Mouse (Mus musculus) stomach, postnatal 0 days (tissue): ENCODE measurements around the gene Os9. TPM values are rescaled to one million over a fixed set of nuclear protein-coding genes. Genes with fewer than 3 reads are reported as not detected.

ENCODE experiments used
- ATAC-seq: fragments of 200-750 bp; cut with Nextera tagmentation; 2 replicates; pipeline ENCODE4 v1.8.0; 2017; ENCODE audit not compliant: low FRiP score, low TSS enrichment
- DNase-seq: peaks from one replicate; pipeline ENCODE4 v3.0.0-alpha.2; 2016; ENCODE audit warnings: low spot score
- H3K27ac ChIP-seq: fragments of 300-500 bp; sonication (generic); replicated peaks from 2 replicates; pipeline ENCODE4 v1.5.1; 2014; ENCODE audit warnings: mild to moderate bottlenecking, control low read depth
- H3K27me3 ChIP-seq: fragments of 300-500 bp; sonication (generic); 2 replicates; pipeline ENCODE4 v1.6.1; 2014; ENCODE audit warnings: low read length; ENCODE audit not compliant: control insufficient read depth, insufficient read depth
- H3K36me3 ChIP-seq: fragments of 300-500 bp; sonication (generic); 2 replicates; pipeline ENCODE4 v1.6.1; 2014; ENCODE audit warnings: low read length, mixed read lengths; ENCODE audit not compliant: control insufficient read depth, insufficient read depth
- H3K4me1 ChIP-seq: fragments of 300-500 bp; sonication (generic); replicated peaks from 2 replicates; pipeline ENCODE4 v1.6.1; 2014; ENCODE audit warnings: antibody characterized with exemption; ENCODE audit not compliant: control insufficient read depth, insufficient read depth
- H3K4me2 ChIP-seq: fragments of 300-500 bp; sonication (generic); replicated peaks from 2 replicates; pipeline ENCODE4 v1.6.1; 2014; ENCODE audit warnings: low read depth, mild to moderate bottlenecking, control low read depth, moderate library complexity
- H3K4me3 ChIP-seq: fragments of 300-500 bp; sonication (generic); 2 replicates; pipeline ENCODE4 v1.5.1; 2014; ENCODE audit warnings: low read depth, low read length, control low read depth
- H3K9ac ChIP-seq: fragments of 300-500 bp; sonication (generic); 2 replicates; pipeline ENCODE4 v1.6.1; 2014; ENCODE audit warnings: mild to moderate bottlenecking, low read length, control low read depth, mixed read lengths
- H3K9me3 ChIP-seq: fragments of 300-500 bp; sonication (generic); 2 replicates; pipeline ENCODE4 v1.6.1; 2016; ENCODE audit warnings: low read length; ENCODE audit not compliant: control insufficient read depth
- CTCF ChIP-seq: IDR thresholded peaks from 2 replicates; pipeline ENCODE4 v1.5.1; 2016; ENCODE audit warnings: antibody characterized with exemption, low read depth, mild to moderate bottlenecking, moderate library complexity
- EP300 ChIP-seq: optimal IDR thresholded peaks from 2 replicates; pipeline ENCODE3; 2016; ENCODE audit warnings: antibody characterized with exemption
- WGBS: fragments of 180-500 bp; shearing (Covaris S2); extraction: QIAGEN DNeasy Blood & Tissue Kit; methylation state at CpG from one replicate; pipeline ENCODE4 v1.1.7; 2014; 5-methylcytosine and 5-hydroxymethylcytosine counted together
- polyA plus RNA-seq: library from polyadenylated mRNA; unstranded; fragments of >200 nt; fragmentation: Nextera tagmentation; extraction: Ambion mirVana; gene quantifications from 2 replicates; pipeline ENCODE4 v1.2.1, GENCODE M21; 2015

Os9 gene
- polyA plus RNA-seq, 1 experiment from 2014 or later: 81.9 TPM

- Histone ChIP-seq H3K36me3 (0 out of 2 replicates have a peak, but pooled peaks cover 7% of the 10 kb centered on the region), H3K9me3 (no peaks in the 10 kb centered on the region), H3K27ac (no peak overlapping the region), H3K4me3 (no peak overlapping the region), H3K27me3 (no peaks in the 10 kb centered on the region), H3K9ac (no peak overlapping the region), H3K4me2 (no peak overlapping the region), H3K4me1 (no peaks in the 10 kb centered on the region)
- ATAC-seq (no peak), DNase-seq (no peak)
- no peak for TF ChIP-seq CTCF
- TF ChIP-seq EP300: no peak
- WGBS: 75% methylated on average over 3 of the region's 3 CpGs
These were observed 12.7 kb downstream of the Os9 start for GRCm38 (mm10) chr10:127108262-127108583.

DNA sequence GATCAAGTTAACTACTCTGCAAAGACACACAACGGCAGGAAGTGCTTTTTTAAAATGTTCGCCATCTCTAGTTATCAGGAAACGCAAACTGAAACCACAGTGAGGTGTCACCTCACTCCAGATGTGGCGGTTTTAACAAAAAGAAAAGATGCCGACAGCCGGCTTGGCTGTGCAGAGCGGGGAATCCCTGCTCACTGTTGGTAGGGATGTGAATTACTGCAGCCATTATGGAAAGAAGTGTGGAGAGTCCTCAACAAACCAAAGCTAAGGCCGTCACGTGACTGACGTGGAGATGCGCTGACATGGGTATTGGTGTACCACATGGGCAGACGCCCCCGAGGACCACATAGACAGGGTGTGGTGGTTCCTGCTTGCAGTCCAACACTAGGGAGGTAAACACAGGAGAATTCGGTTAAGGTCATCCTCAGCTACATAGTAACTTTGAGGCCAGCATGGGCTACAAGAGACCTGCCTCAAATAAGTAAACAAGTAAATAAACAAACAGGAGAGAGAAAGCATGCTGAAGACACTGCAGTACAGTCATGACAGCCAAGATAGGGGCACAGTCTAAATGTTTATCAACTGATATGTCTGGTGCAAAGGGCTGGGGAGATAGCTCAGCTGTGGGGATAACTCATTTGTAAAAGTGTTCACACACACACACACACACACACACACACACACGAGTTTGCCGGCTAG, 13.2 kb downstream of the Os9 start:
- Histone ChIP-seq H3K4me1 (no peaks in the 10 kb centered on the region), H3K27me3 (no peaks in the 10 kb centered on the region), H3K4me3 (no peak overlapping the region), H3K4me2 (no peak overlapping the region), H3K27ac (no peak overlapping the region), H3K9ac (no peak overlapping the region), H3K9me3 (no peaks in the 10 kb centered on the region), H3K36me3 (0 out of 2 replicates have a peak, but pooled peaks cover 7% of the 10 kb centered on the region)
- no peak for DNase-seq
- ATAC-seq: no peak
- no peak for TF ChIP-seq EP300
- TF ChIP-seq CTCF: no peak
- 87% methylated on average over 16 of the region's 16 CpGs for WGBS

DNA sequence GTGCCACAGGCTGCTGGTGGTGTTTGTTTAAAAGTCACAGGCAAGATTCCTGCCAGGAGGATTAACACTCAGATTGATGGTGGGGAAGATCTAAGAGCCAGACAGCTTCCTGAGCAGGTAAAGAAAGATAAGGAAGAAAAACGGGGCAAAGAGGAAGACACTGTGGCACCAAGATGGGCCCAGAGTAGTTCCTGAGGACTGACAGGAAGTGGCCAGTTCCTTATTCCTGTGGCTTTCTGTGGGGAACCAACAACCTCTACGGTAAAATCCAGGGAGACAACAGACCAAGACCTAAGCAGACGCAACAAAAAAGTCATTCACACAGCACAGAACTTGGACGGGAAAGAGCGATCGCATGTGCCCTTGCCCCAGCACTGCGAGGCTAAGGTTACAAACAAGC, 17.3 kb downstream of the Os9 start:
- Histone ChIP-seq H3K27ac (no peak overlapping the region), H3K9me3 (no peaks in the 10 kb centered on the region), H3K9ac (no peak overlapping the region), H3K27me3 (no peaks in the 10 kb centered on the region), H3K4me3 (no peak overlapping the region), H3K4me2 (no peak overlapping the region), H3K36me3 (peaks cover 11% of the 10 kb centered on the region; the same call in 1 of the 2 replicates), H3K4me1 (no peaks in the 10 kb centered on the region)
- DNase-seq (no peak), ATAC-seq (no peak)
- WGBS: 44% methylated on average over 7 of the region's 7 CpGs
- no peak for TF ChIP-seq EP300
- no peak for TF ChIP-seq CTCF

DNA sequence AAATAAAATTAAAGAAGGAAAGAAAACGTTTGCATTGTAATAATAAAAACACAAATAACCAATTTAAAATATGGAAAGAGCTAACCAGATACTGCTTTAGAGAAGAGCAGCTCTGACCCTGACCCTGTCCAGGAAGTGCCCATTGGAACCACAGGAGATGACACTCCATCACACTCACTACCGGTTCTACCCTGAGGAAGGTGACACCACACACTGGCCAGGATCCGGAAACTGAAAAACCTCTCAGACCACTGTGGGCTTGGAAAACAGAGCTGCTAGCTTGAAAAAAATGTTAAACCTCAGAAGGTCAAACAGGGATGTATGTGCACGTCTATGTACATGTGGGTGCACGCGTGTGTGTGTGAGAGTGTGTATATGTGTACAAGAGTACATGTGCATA, 19.8 kb downstream of the Os9 start:
- H3K4me1 ChIP-seq: no peaks in the 10 kb centered on the region
- 78% methylated on average over 6 of the region's 6 CpGs for WGBS
- no peak for ATAC-seq

GRCm38 (mm10) chr10:127100414-127100813, 20.5 kb downstream of the Os9 start:
- peaks cover 18% of the 10 kb centered on the region; the same call in 1 of the 2 replicates for H3K36me3 ChIP-seq
- H3K9me3 ChIP-seq: no peaks in the 10 kb centered on the region
- no peak for TF ChIP-seq EP300
- TF ChIP-seq CTCF: no peak
- H3K4me1 ChIP-seq: no peaks in the 10 kb centered on the region
- ATAC-seq: no peak
- H3K27ac ChIP-seq: no peak overlapping the region
- no peak overlapping the region for H3K9ac ChIP-seq
- DNase-seq: no peak
- H3K4me3 ChIP-seq: no peak overlapping the region
- no peaks in the 10 kb centered on the region; the same call in 1 of the 2 replicates for H3K27me3 ChIP-seq
- no peak overlapping the region for H3K4me2 ChIP-seq
- 67% methylated on average over 8 of the region's 8 CpGs for WGBS

More for the DNA sequence above, 19.8 kb downstream of the Os9 start:
- no peak for DNase-seq
- H3K27ac ChIP-seq: no peak overlapping the region
- TF ChIP-seq EP300 (no peak), CTCF (no peak)
- H3K9ac ChIP-seq: no peak overlapping the region
- no peak overlapping the region for H3K4me2 ChIP-seq
- H3K4me3 ChIP-seq: no peak overlapping the region
- H3K36me3 ChIP-seq: peaks cover 18% of the 10 kb centered on the region; the same call in 1 of the 2 replicates
- H3K9me3 ChIP-seq: no peaks in the 10 kb centered on the region
- H3K27me3 ChIP-seq: no peaks in the 10 kb centered on the region; the same call in 1 of the 2 replicates

DNA sequence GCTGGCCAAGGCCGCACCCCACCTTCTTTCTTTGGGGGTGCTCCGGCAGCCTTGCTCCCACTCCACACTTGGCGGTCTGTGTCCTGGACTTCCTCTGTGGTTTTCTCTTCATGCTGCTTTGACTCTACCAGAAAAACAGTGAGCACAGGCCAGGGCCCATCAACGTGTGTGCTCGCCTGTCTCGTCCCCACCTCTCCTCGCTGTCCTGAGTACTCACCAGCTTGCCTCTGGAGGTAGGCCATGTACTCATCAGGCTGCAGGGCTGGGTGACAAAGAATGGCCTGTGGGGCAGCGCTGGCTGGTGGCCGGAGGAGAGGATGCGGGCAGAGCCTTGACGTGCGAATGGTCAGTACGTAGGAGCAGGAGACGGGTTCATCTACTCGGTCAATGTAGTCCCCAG, 21.1 kb downstream of the Os9 start:
- no peak overlapping the region for H3K9ac ChIP-seq
- no peak for ATAC-seq

More for the DNA sequence above, 21.1 kb downstream of the Os9 start:
- no peak overlapping the region for H3K27ac ChIP-seq
- H3K4me3 ChIP-seq: no peak overlapping the region
- peaks cover 18% of the 10 kb centered on the region; the same call in 1 of the 2 replicates for H3K36me3 ChIP-seq
- WGBS: 90% methylated on average over 14 of the region's 15 CpGs
- TF ChIP-seq CTCF (no peak; the same call in 1 of the 2 replicates), EP300 (no peak)
- DNase-seq: no peak
- no peak overlapping the region for H3K4me2 ChIP-seq
- H3K9me3 ChIP-seq: no peaks in the 10 kb centered on the region
- H3K4me1 ChIP-seq: no peaks in the 10 kb centered on the region
- no peaks in the 10 kb centered on the region; the same call in 1 of the 2 replicates for H3K27me3 ChIP-seq
